Mouse (Mus musculus) testis, adult 2 months (tissue): ENCODE measurements around the gene S100a1. TPM values are rescaled to one million over a fixed set of nuclear protein-coding genes. Genes with fewer than 3 reads are reported as not detected.

ENCODE experiments used
- H3K27ac ChIP-seq: fragments of 200-500 bp; 2 replicates; pipeline ENCODE4 v1.5.1; 2012; ENCODE audit warnings: low read depth, low read length; ENCODE audit not compliant: control insufficient read depth, insufficient read depth
- H3K27me3 ChIP-seq: fragments of 200-500 bp; 2 replicates; pipeline ENCODE4 v1.6.1; 2012; ENCODE audit warnings: mild to moderate bottlenecking, low read length, moderate library complexity; ENCODE audit not compliant: control insufficient read depth, insufficient read depth
- H3K36me3 ChIP-seq: fragments of 200-500 bp; 2 replicates; pipeline ENCODE4 v1.6.1; 2012; ENCODE audit warnings: mild to moderate bottlenecking, low read length; ENCODE audit not compliant: control insufficient read depth, insufficient read depth
- H3K4me1 ChIP-seq: fragments of 200-500 bp; 2 replicates; pipeline ENCODE4 v1.6.1; 2012; ENCODE audit warnings: low read length; ENCODE audit not compliant: control insufficient read depth, insufficient read depth
- H3K4me3 ChIP-seq: fragments of 200-500 bp; 2 replicates; pipeline ENCODE4 v1.5.1; 2012; ENCODE audit warnings: low read depth, mild to moderate bottlenecking, low read length, moderate library complexity, mixed read lengths; ENCODE audit not compliant: control insufficient read depth
- CTCF ChIP-seq: fragments of 200-500 bp; IDR thresholded peaks from 2 replicates; pipeline ENCODE4 v1.5.1; 2012; ENCODE audit warnings: low read depth, mild to moderate bottlenecking, inconsistent platforms, low read length, moderate library complexity; ENCODE audit not compliant: control insufficient read depth, insufficient read depth, insufficient replicate concordance
- POLR2A ChIP-seq: fragments of 200-500 bp; IDR thresholded peaks from 2 replicates; pipeline ENCODE4 v1.6.1; 2012; ENCODE audit warnings: low read depth, mild to moderate bottlenecking, inconsistent platforms, low read length, moderate library complexity; ENCODE audit not compliant: control insufficient read depth
- polyA plus RNA-seq: library from polyadenylated mRNA; depleted of rRNA; stranded (reverse); fragments of >200 nt; gene quantifications from 2 replicates; pipeline ENCODE4 v1.2.3, GENCODE M21; 2012

Gene S100a1
- polyA plus RNA-seq, 1 experiment, result 17.6 TPM

GRCm38 (mm10) chr3:90540904-90541303 lies 26.7 kb upstream of the S100a1 start:
- no peak for TF ChIP-seq CTCF
- no peak for TF ChIP-seq POLR2A
- H3K4me1 ChIP-seq, result no peaks in the 10 kb centered on the region
- no peak overlapping the region for H3K4me3 ChIP-seq

DNA sequence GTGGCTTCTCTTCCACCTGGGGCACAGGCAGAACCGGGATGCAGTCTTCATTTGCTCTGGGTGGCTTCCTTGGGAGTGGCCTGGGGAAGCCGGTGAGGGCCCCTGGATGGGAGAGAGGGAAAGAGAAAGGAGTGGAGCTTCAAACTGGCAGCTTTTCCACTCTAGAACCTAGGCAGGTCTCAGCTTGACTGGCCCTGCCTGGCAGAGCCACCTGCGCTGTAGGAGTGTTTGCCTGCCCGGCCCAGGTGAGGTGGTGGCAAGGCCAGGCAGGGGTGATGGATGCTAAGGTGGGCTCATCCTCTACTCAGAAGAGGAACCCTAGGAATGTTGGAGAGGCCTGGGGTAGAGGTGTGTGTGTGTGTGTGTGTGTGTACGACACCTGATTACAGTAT lies 23.7 kb upstream of the S100a1 start:
- Histone ChIP-seq H3K4me3 (peak overlapping the region; percentile 51), H3K27ac (no peak overlapping the region)

More at GRCm38 (mm10) chr3:90540904-90541303, 26.7 kb upstream of the S100a1 start:
- no peak overlapping the region for H3K27ac ChIP-seq
- H3K36me3 ChIP-seq, result no peaks in the 10 kb centered on the region
- H3K27me3 ChIP-seq, result no peaks in the 10 kb centered on the region

GRCm38 (mm10) chr3:90537141-90537904 lies 23.1 kb upstream of the S100a1 start, which contains the start of gene S100a16:
TSS of gene S100a16 (plus strand) at chr3:90537254.
- H3K36me3 ChIP-seq, result no peaks in the 10 kb centered on the region
- no peak for TF ChIP-seq CTCF
- no peak; the same call in 1 of the 2 replicates for TF ChIP-seq POLR2A
- peak within 1 kb of the TSS; percentile 51 for H3K4me3 ChIP-seq
- H3K27me3 ChIP-seq, result no peaks in the 10 kb centered on the region
- no peak within 1 kb of the TSS for H3K27ac ChIP-seq
- no peaks in the 10 kb centered on the region for H3K4me1 ChIP-seq

More for the DNA sequence above, 23.7 kb upstream of the S100a1 start:
- Histone ChIP-seq H3K27me3 (no peaks in the 10 kb centered on the region), H3K36me3 (no peaks in the 10 kb centered on the region), H3K4me1 (no peaks in the 10 kb centered on the region)
- TF ChIP-seq CTCF (no peak), POLR2A (no peak)

DNA sequence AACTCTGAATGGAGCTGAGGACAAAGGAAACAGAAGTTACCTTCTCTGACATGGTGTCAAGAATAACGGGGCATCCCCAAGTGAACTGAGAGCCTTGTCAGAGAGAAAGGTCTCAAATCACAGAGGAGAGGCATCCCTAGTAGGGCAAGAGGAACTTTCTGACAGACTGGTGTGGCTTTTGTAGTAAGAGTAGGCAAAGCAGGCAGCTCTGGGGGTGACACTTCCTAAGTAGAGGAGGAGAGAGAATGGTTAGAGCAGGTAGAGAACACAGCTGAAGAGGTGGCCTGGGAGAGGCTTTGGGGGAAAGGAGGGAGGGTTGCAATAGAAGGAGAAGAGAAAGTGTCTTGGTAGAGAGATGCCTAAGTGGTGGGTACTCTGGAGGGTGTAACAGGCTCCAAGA lies 21.3 kb upstream of the S100a1 start:
- Histone ChIP-seq H3K27ac (no peak overlapping the region), H3K4me1 (no peaks in the 10 kb centered on the region), H3K4me3 (no peak overlapping the region), H3K27me3 (no peaks in the 10 kb centered on the region), H3K36me3 (no peaks in the 10 kb centered on the region)
- TF ChIP-seq POLR2A (no peak), CTCF (no peak)

DNA sequence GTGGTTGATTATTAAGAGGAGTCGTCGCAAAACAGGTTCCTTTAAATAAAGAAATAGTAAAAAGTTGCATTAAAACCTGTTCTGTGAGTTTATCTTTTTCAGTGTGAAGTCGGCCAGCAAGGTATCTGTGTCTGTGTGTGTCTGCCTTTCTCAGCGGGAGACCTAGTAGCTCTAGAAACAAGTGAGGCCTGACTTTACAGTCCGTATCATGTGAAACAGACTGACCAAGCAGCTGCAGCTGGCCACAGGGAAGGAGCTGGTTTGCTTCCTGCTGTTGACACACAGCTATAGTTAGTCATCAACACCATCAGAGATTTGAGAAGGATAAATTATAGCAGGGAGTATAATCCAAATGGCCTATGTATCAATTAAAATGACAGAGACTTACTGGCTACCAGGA lies 17.5 kb upstream of the S100a1 start:
- TF ChIP-seq POLR2A, result no peak
- no peak for TF ChIP-seq CTCF
- no peaks in the 10 kb centered on the region for H3K36me3 ChIP-seq
- no peak overlapping the region for H3K4me3 ChIP-seq
- no peak overlapping the region for H3K27ac ChIP-seq
- H3K27me3 ChIP-seq, result no peaks in the 10 kb centered on the region
- H3K4me1 ChIP-seq, result no peaks in the 10 kb centered on the region

DNA sequence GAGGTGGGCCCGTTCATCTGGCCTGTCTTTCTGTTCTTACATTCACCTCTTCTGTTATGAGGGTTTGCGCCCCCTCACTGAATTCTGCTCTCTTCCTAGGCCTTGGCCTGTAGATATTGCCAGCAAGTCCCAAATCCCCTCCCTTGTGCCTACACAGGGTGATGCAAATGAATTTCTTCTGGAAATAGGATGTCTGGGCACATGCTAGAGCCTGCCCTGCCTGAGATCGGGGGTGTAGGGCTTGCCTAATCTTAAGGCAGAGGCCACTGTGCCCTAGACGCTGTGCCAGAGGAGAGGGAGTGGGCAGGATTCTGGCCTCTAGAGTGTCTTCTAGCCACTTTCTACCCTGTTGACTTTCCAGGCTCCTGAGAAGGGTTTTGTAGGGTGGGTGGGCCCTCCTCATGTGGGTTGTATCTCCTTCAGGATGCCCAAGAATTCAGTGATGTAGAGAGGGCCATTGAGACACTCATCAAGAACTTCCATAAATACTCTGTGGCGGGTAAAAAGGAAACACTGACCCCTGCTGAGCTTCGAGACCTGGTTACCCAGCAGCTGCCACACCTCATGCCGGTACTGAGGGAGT lies 13.2 kb upstream of the S100a1 start:
- Histone ChIP-seq H3K4me1 (no peaks in the 10 kb centered on the region), H3K36me3 (no peaks in the 10 kb centered on the region), H3K27ac (no peak overlapping the region), H3K27me3 (no peaks in the 10 kb centered on the region), H3K4me3 (no peak overlapping the region)
- TF ChIP-seq POLR2A (no peak), CTCF (no peak)

DNA sequence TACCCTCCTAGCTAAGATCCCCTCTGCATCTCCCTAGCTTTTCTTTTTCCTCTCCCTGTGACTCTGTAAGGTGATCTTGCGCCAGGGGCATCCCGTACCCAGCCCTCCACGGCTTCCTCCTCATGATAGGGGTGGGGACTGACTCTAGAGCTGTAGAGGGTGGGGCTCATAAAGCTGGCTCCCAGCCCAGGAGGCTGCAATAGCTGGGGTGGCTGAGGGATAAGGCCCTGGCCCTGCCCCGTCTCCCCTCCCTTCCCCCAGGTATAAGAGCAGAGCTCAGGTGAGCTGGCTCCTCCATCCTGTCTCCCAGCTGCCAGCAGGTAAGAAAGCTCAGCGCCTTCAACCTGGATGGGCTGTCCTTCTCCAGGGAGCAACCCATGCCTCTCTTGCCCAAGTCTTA lies 12.4 kb upstream of the S100a1 start, which contains the start of gene S100a14:
TSS of gene S100a14 (plus strand) at position 277 of the 400 bp plus-strand sequence.
- Histone ChIP-seq H3K36me3 (no peaks in the 10 kb centered on the region), H3K4me3 (no peak within 1 kb of the TSS), H3K27ac (no peak within 1 kb of the TSS), H3K4me1 (no peaks in the 10 kb centered on the region), H3K27me3 (no peaks in the 10 kb centered on the region)
- TF ChIP-seq POLR2A, result no peak
- TF ChIP-seq CTCF, result no peak
